Mouse (Mus musculus) cerebellum, adult 18-20 months (tissue): ENCODE data around the gene Mylpf.

Experiments used
- DNase-seq, 2 experiments: peaks; one replicate each; pipeline ENCODE4 v3.0.0; 2021

Gene Mylpf

GRCm38 (mm10) chr7:127260309-127261111 is 51.8 kb downstream of the Mylpf start, which contains the start of gene Dctpp1:
Dctpp1 (minus strand) TSS chr7:127260709.
- peak; percentile 96 to 99 for DNase-seq

- DNase-seq: no peak
Measured at GRCm38 (mm10) chr7:127262218-127262961, 53.7 kb downstream of the Mylpf start.

DNA sequence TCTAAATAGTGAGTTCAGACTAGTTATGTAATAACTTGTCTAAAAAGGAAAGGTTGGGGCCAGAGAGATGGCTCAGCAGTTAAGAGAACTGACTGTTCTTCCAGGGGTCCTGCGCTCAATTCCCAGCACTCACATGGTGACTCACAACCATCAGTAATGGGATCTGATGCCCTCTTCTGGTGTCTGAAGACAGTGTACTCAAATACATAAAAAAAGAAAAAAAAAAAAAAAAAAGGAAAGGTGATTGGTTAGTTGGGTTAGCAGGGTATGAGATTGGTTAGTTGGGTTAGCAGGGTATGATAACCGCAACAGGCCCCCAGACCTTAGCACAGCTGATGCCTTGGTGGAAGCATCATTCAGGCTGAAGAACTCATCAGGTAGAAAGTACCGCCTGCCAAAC is 54.8 kb downstream of the Mylpf start:
- DNase-seq: no peak
